Mouse (Mus musculus) 416B (cell line): ENCODE measurements around the gene Chrm3.

Experiments used
- DNase-seq: peaks from one replicate; pipeline ENCODE4 v3.0.0; 2011; ENCODE audit warnings: low read depth

The Chrm3 gene

GRCm38 (mm10) chr13:9891088-9891487, 469.6 kb downstream of the Chrm3 start:
- DNase-seq: no peak

- DNase-seq: no peak
These were observed 470.2 kb downstream of the Chrm3 start for GRCm38 (mm10) chr13:9890460-9890859.

- no peak for DNase-seq
These were observed 470.7 kb downstream of the Chrm3 start for GRCm38 (mm10) chr13:9889954-9890353.

GRCm38 (mm10) chr13:9888284-9888683, 472.4 kb downstream of the Chrm3 start:
- DNase-seq: no peak

- DNase-seq: no peak
These were observed 473.4 kb downstream of the Chrm3 start for GRCm38 (mm10) chr13:9887261-9887660.

GRCm38 (mm10) chr13:9886465-9887135, 474.0 kb downstream of the Chrm3 start:
- DNase-seq: no peak

- DNase-seq: peak; percentile 63
These were observed 478.0 kb downstream of the Chrm3 start for GRCm38 (mm10) chr13:9882362-9883282.

- no peak for DNase-seq
These were observed 478.7 kb downstream of the Chrm3 start for GRCm38 (mm10) chr13:9881930-9882329.

GRCm38 (mm10) chr13:9880401-9880800, 480.2 kb downstream of the Chrm3 start:
- DNase-seq: no peak

- DNase-seq: no peak
These were observed 482.0 kb downstream of the Chrm3 start for GRCm38 (mm10) chr13:9878596-9879010.

- peak; percentile 23 for DNase-seq
These were observed 487.3 kb downstream of the Chrm3 start for GRCm38 (mm10) chr13:9873377-9873776.

- no peak for DNase-seq
These were observed 494.5 kb downstream of the Chrm3 start for GRCm38 (mm10) chr13:9866161-9866560.

- no peak for DNase-seq
These were observed 513.1 kb downstream of the Chrm3 start for GRCm38 (mm10) chr13:9847515-9847914.

- peak; percentile 53 for DNase-seq
These were observed 513.9 kb downstream of the Chrm3 start for GRCm38 (mm10) chr13:9846543-9847434.

GRCm38 (mm10) chr13:9834146-9834679, 526.4 kb downstream of the Chrm3 start:
- peak; percentile 55 for DNase-seq

- DNase-seq: peak; percentile 34
These were observed 534.4 kb downstream of the Chrm3 start for GRCm38 (mm10) chr13:9826227-9826626.
